Mouse (Mus musculus) testis, postnatal 10 days (tissue): ENCODE data around the gene Nav1.

ENCODE experiments used
- DNase-seq: peaks from one replicate; pipeline ENCODE4 v3.0.0; 2021; ENCODE audit warnings: low spot score

The Nav1 gene

DNA sequence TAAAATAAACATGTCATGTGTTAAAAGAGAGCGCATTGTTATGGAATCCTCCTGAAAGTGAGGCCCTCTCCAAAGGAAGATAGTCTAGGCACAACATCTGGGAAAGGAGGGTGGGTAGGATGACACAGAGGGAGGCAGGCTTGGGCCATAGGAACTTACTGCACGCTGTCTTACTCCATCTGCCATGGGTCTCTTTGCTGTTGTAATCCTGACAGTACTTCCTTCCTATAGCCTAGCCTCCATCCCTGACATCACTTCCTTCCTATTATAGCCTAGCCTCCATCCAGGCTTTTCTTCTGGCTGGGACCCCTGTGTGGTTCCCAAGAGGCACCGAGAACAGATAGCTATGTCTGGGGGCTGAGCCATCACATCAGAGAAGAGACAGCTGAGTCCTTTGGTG lies 10.2 kb upstream of the Nav1 start:
- no peak for DNase-seq

DNA sequence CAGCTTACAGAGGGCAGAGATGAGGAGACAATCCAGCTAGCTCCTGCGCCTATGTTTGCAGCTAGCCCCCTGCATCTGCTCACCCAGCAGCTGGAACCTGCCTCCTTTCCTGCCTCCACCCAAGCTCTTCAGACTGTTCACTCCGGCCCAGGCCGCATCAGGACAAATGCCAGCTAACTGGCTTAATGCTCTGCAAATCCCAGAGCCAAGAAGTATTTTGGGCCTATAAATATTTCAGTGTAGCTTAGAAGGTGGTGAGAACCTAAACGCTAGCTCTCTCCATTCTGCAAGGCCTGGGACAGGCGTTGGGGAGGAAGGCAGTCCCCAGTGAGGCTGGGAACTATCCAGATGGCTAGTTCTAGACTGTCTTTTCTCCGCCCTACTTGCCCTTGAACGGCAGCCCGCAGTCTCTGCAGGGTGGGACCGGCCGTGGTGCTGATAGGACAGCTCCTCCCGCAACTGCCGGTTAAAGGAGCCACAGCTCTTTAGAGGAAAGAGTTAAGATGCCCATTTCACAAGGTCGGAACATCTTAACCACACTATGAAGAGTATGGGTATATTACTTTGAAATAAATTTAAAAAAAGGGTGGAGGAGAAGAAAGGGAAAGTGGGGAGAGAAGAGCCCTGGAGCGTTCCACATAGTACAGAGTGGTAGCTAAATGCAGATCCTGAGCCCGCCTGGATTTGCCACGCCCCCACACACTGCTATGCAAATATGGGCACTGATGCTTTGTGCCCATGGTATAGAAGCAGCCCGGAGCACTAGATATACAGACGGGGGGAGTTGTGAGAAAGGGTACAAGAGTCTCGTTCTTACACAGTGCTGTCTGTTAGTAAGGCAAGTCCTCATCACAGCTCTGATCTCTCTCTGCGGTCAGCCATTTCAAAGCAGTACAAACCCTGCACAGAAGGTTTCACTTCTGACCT lies 8.9 kb upstream of the Nav1 start:
- peak; percentile 83 for DNase-seq

DNA sequence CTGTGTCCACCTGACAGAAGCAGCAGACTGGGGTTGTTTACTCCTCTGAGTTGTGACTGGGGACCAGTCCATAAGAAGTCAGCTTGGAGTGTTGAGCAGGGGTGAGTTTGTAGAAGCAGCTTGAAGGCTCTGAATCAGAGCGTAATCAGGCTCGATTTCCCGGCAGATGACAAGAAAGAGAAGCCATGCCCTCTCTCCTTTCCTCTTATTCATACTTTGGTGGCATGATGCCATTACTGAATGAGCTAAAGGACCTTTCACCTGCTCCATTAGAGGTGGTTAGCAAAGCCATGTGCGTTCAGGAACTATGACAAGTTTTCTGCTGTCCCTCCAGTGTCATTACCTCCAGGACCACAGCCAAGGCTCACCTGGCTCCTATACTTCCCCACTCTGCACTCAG lies 2.5 kb upstream of the Nav1 start:
- no peak for DNase-seq

DNA sequence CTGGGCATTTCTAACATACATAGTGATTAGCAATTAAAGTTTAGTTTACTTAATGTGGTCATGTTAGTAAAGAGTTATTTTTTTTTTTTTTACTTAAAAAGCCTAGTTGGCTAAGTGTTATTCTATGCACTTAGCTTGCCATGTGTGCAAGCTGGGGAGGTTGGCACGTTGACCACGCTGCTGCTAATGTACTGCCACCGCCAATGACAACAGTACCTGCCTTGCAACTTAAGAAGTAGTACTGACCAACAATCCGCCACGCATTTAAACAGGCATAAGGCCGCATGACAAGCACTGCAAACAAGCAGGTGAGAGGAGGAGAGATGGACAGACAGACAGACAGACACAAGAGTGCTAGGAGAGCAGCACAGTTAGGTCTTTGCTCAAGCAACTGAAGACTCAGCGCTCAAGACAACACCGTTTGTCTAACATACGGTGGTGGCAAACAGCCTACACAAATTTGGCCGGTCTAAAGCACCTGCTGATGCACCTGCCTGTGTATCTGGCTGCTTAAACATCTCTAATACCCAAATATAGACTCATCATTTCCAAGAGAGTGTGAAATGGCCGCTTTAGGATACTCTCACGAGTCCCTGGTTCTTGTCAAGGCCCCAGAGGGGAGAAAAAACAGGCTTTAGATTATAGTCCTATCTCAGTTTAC lies 610 bp downstream of the Nav1 start:
- DNase-seq: no peak

DNA sequence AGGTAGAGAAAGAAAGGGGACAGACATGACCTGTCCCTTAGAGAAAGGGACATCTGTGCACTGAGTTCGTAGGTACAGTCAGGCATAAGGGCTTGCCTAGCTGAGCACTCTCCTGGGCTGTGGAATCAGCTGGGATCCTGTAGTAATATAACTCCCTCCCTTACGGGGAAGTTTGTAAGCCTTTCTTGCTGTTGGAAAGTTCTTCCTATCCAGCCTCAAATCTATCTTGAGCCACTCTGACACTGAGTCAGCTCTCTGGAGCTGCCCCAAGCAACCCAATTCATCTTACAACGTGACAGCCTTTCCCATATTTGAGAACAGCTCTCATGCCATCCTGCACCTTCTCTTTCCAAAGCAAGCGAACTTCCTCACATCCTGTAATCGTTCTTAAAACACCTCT lies 1.6 kb downstream of the Nav1 start:
- DNase-seq: no peak

DNA sequence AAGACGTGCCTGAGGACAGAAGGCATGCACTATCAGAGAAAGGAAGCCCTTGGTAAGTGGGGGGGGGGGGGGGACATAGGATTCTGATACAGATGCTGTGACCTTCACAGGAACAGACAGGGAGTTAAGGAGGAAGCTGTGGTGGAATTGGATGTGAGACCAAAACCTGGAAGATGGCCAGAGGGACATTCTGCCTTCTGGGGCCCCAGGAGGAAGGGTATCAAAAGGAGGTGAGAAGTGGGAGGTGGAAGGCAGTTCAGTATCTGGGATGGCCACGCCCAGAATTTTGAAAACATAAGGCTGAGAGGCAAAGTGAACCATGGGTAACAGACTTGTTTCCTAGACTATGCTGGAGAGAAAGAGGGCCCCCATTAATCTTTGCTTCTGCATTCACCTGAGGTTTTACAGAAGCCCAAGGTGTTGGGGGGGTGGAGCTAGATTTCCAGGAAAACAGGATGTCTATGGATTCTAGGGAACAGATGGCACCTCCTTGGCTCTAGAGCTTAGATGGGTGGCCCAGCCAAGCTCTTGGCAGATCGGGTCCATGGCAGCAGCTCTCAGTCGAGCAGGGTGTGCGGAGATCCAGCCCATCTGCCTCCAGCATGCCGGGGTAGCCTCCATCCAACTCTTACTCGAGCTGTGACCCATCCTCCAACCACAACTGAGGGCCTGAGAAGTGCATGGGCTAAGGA lies 2.6 kb downstream of the Nav1 start:
- DNase-seq: no peak

DNA sequence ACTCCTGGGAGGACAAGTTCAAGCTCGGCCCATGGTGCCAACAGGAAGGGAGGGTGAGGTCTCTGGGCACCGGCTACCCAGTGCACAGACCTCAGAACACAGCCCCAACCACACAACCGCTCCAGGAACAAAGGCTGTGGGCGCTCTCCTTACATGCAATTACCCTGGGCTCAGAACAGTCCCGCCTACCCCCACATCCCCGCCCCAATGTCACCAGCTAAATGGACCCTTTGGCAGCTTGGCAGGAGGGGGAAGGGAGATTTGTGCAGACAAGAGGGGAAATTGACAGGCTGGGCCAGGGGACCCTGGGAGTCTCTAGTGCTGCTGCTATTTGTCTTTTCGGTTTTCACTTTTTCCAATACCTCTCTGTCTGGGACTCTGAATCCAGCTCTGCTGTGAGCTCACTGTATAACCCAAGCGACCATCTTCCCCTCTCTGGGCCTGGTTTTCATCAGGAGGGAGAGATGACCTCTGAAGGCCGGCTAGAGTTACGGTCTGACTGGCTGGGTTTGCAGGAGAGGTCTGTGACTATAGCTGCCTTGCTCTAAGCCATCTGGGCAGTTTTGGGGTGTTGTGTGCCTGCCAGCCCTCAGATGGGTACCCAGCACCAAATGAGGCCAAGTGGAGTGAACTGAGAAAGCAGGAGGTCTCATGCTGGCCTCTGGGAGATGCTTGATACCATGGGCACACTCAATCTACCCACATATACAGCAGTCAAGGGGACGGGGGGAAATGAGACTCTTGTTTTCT lies 3.8 kb downstream of the Nav1 start:
- no peak for DNase-seq

DNA sequence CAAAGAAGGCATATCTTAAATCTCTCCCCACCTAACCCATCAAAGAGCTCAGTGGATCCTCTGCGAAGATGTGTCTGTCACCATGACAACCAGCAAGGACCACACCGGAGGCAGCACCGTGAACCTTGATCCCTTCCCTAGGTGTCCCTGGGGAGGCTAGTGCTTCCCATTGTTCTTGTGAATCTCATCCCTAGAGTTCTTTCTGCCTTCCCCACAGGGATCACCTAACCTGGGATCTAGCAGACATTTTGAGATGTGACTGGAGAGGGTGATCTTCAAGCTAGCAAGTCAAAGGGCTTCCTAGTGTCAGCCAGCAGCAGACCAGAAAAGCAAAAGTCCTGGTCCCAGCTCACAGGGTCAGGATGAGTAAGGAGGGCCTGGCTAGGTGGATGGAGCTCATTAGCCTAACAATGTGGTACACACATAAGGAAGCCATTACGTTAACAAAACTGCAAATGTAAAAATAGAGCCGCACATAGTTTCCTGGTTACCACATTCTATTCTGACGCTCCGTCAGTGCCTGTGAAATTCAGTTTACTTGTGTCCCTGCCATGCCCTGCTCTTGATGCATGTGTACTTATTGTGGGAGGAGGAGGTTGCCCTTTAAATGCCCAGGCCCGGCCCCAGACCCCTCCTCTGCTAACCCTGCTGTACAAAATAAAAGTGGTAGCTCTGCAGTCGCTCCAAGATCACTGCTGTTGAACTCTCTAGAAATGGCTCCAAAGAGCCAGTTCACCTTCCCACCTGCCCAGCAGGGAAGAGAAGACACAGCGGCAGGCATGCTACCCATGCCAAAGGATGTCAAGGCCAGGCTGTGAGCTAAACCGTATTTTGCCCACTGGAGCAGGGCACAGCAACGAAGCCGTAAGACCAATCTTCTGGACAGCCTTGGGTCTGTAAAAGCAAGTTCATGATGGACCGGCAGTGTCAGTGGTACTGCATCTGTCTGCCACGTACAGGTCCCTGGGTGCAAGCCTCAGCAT lies 6.8 kb downstream of the Nav1 start:
- DNase-seq: no peak

DNA sequence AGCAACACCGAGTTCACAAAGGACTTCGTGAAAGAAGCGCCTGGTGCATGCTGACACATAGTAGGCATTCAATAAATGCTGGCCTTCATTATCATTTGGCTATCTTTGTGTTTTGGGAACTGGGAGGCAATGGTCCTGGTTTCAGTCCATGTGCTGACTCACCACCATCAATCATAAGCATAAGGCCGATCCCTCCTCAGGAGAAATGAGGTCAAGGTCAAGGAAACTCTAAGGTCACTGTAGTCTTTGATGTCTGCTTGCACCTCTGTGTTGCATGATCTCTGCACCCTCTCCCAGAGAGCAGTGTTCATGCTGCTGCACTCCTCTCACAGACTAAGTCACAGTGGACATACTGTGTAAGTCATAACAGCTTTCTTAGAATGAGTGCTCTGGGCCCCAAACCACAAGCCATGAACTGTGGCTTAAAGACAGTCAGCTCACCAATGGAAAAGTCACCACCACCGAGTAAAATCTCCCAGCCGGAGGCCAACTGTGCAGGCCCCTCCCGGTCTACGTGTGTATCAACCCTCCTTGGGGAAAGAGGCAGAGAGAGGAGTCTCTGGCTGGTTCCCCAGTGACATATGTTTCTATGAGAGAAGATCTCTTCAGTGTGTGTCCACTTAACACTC lies 8.7 kb downstream of the Nav1 start:
- no peak for DNase-seq

DNA sequence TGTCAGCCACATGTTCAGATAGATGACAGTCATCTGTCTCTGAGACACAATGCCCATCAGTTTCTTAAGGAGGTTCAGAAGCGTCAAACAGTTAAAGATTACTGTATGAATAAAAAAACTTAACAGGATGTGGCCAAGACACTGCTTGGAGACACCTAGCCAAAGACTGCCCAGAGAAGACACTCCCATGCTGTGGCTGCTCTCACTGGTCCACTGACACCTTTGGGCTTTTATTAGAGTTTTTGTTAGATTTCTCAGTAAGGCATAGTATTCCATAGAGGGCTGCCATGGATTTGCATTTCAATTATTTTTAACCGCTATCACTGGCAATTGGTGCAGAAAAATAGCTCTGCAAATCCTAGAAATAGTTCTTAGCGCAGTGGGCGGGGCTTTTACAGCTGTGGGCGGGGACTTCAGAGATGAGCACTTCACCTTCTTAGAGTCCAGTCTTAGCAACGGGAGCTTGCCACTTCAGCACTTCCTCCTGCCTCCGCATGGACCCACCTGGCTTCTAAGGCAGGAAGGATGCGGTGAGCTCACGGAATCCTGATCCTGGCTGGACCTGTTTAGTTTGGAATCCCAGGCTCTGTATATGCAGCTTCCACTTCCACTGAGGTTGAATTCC lies 12.7 kb downstream of the Nav1 start:
- DNase-seq: peak; percentile 52

DNA sequence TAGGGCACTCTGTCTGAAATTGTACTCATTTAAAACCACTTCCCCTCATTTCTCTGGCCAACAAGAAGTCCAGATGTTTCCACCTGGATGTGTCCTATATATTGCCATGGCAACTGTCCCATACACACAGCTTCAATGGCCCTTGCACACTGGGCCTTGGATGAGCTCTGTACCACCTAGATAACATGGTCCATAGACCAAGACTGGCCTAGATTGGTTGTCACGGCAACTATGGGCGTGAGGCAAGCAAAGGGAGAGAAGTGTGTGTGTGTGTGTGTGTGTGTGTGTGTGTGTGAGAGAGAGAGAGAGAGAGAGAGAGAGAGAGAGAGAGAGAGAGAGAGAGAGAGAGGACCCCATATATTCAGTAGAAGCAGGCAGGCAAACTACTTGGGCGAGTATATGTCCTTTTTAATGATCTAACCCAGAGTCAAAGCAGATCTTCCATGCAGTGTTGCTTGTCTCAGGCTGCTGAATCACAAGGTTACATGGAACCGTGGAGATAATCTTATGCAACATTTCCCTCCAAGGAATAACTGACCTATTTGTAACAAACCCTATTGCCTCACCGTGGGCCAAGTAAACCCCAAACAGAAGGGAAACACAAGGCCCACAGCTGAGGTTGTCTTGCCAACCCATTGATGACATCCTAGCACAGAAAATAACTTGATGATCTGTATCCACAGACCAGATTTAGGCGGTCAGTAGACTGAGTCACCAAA lies 13.4 kb downstream of the Nav1 start:
- DNase-seq: no peak

DNA sequence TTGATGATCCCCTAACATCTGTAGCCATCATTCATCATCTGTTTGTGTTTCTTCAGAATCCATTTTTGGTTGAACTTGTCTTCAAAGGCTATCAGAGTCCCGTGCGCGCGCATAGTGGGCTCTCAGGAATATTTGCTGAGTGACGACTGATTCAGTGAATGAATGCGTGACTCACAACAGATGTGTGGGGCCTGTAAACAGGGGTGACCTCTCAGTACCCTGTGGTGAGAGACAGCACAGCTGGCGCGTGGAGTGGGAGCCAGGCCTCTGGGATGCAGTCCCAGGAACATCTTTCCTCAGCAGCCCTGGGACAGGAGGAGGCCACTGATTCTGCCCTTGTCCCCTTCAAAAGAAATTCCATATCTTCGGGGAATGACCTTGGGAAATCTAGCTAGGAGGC lies 16.3 kb downstream of the Nav1 start:
- DNase-seq: no peak

DNA sequence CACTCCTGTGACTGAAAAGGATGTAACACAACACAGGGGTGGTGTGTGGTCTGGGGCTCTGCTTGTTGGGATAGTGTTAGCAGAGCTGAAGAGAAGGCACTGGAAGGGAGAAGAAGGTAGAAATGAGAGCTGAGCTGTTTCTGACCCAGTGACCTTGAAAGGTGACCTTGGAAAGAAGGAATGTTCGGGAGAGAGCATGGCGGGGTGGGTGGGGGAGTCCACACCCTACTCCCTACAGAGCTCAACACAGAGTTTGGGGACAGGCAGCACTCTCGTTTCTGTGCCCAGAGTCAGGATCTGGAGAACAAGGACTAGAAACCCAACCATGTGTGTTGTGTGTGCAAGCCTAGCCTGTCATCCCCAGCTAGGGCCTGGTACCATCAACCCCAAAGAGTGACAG lies 18.1 kb downstream of the Nav1 start:
- no peak for DNase-seq

DNA sequence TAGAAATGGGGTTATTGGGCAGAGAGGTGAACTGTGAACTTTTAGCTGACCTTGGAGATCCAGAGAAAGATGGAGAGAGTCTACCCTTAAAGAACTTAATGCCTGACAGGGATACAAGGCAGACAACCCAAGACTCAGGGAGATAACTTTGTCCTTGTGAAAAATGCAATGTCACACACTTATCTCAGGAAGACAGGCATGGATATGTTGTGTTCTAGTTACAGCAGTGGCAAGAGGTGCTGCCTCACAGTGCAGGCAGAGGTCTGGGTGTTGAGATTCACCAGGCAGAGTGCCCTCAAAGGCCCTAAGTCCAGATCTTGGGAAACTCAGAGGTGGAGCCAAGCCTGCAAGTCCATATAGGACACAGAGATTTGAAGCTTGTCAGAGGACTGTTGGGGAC lies 20.2 kb downstream of the Nav1 start:
- DNase-seq: no peak

DNA sequence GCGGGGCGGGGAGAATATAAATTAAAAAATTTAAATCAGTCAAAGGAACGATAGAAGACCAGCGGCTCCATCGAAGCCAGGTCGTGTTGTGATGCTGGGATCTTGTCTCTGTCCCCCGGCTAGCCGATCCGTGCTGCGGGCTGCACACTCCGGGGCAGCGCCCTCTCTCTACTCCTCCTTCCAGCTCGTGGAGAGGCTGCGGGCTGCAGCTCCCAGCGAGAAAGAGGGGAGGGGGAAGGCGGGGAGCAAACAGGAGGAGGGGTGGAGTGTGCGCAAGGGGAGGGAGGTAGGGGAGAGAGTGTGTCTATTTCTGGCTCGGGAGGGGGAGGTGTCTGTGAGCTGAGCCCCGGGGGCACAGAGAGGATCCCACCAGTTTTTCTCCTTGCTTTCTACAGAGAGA lies 21.5 kb downstream of the Nav1 start:
- DNase-seq: peak; percentile 65

DNA sequence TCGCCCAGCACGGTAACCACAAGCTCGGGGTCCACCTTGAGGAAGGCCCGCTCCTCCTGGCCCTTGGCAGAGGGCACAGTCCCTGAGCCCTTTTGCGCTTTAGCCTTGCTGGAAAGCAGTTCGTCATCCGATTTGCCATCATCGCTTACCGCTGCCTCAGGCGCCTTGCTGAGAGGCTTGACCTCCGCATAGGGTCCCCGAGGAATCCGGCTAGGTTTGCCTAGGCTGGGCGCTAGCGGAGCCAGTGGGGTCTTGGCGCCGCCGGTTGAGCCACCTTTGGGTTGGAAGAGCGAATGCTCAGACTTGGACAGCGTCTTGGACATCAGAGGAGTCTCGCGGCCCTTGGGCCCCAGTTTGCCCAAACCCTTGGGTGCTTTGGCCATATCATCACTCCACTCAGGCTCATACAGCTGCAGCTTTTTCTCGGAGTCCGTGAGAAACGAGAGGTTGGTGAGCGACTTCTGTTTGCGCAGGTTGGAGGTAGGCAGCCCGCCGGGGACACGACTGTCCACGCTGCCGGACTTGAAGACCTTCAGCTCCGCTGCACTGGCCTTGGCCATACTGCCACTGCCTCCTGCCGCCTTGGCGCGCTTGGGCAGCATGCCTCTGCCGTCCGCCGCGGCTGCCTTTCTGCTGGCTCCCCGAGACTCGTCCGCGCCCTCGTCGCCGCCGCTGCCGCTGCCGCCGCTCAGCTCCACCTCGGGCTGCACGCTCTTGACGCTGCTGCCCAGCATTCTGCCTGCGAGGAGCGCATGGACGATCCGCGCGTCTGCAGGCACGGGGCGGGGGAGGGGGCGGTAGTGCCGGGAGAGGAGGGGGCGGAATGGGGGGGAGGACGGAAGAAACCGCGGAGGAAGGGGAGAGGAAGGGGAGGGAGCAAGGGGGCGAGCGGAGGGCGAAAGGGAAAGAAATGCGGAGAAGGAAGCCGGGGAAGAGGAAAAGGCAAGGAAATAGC lies 22.2 kb downstream of the Nav1 start:
- peak; percentile 57 for DNase-seq

DNA sequence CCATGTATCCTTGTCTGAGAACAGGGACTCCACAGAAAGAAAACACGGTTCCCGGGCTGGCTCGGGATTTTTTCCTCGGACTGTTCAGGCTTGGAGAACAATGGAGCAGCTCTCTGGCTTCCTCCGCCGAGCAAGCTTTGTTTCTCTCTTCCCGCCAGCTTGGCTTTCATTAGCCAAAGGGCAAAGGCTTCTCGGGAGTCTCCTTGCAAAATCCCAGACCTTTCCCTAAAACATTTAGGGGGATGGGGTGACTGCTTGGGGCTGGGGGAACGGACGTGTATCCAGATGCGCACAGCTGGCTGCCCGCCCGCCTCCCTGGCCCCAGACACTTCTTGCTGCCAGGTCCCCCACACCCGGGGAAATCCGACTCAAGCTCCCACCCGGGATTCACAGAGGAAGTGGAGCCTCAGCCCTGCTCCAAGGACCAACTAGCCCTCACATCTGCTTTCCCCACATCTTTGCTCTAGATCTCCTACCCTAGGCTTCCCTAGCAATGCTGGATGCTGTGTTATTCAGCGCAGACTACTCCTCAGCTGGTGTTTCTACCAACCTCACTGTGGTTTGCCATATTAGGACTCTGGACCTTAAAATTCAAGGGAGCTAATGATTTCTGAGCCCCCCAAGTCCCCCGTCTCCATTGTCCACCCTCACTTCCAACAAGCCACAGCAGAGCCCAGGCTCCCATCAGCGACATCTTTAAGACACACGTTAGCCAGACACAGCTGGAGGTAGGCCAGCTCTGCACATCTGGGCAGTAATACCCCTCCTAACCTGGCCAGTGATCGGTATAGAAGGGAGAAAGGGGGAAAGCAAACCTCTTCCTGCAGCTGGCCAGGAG lies 23.2 kb downstream of the Nav1 start:
- peak; percentile 64 for DNase-seq
